Mouse (Mus musculus): ENCODE measurements at regions not wholly inside any gene's neighbourhood (a gene's known extent, or its start where the extent isn't known, plus 50 kb on each side); places are given as distances from the start of the nearest gene placed in this dataset.

DNA sequence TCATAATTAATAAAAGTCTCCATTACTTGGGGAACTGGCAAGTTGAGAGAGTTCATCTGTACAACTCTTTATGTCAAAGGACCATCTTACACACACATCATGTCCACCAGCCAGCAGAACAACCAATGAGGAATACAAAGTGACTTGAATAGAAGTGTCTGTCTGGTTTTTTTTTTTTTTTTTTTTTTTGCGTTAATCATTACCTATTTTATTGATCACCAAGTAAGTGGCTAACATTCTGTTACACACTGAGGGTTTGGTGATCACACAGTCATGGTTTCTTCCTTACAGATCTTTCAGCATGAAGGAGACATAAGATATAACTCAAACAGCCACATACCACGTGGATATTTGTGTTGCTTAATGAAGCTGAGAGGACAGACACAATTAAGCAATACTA, 147.6 kb upstream of the Adamts3 start:
- DNase-seq (ENCODE audit: low spot score in 2 of 2), result no peak

DNA sequence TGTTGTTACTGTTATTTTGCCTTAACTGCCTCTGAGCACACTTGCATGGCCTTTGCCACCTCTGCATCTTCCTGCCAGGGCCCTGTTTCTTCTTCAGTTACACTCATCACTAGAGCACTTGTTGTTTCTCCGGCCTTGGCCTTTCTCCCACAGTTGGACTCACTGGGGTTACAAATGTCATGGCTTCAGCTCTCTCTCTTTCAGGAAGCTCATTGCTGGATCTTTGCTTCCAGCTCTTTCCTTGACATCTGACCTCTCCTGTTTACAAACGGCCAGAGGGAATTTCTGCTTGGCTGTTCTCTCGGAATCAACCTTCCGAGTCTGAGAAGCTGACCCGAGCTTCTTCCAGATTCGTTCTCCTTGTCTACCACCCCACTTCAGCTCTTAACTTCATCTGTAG, 146.6 kb upstream of the Adamts3 start:
- no peak for DNase-seq (ENCODE audit: low spot score in 2 of 2)

GRCm38 (mm10) chr5:90026835-90027753, 144.0 kb upstream of the Adamts3 start:
- peak in 1 of 2 experiments; percentile 5 for DNase-seq (ENCODE audit: low spot score in 2 of 2)

DNA sequence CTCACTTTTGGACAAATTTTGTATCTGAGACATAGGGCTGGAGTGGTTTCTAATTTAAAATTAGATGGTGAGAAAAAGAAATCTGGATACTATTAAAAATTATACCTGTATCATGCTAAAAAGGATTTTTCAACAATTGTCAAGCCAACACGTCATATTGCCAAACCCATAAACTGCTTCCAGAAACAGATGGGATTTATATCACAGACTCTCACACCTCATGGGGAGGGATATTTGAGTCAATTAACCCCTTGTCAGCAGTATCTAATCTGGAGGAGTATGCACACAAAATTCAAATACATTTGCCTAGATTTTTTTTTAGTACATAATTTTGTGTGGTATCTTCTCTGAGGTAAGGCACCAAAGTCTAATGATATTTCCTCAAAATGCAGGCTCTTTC, 138.3 kb upstream of the Adamts3 start:
- no peak for DNase-seq (ENCODE audit: low spot score in 2 of 2)

DNA sequence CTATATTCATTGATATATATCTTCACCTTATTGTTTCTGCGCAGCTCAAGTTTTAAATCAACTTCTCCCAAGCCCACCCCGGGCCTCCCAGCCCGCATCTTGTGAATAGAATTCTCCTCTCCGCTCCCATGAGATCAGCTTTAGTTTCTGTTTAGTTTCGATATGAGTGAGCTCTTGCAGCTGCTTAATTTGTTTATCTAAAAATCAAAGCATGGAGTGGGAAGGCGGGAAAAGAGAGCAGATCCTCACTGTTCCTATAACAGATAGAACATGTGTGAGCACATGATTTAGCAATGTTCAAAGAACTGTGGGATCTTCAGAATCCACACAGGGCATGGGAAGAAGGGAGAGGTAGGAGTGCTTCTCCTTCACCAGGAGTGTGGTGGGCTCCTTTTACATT, 117.6 kb upstream of the Adamts3 start:
- no peak for DNase-seq (ENCODE audit: low spot score in 2 of 2)

- no peak for DNase-seq (ENCODE audit: low spot score in 2 of 2)
Measured at GRCm38 (mm10) chr5:89991568-89991967, 108.4 kb upstream of the Adamts3 start.

- DNase-seq (ENCODE audit: low spot score in 2 of 2), result no peak
Measured at GRCm38 (mm10) chr5:89981627-89982026, 98.5 kb upstream of the Adamts3 start.

- DNase-seq (ENCODE audit: low spot score in 2 of 2), result no peak
Measured at GRCm38 (mm10) chr5:89980204-89980603, 97.1 kb upstream of the Adamts3 start.

DNA sequence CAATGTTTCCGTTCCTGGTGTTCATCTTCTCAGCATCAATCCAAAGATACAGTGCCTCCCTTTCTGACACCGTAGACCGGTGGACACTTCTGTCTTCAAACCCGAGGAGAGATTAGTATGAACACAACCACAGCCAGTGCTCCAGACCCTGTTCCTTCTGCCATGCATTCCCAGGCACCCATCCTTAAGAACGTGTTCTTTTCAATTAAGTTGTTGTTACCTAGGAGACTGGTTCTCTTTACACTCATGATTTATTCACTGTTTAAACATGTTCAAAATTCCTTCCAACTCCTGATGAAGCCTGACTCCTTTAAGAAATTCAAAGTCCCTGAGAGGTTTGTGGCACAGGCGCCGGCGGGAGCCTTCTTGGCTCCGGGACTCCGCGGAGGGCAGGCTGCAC, 69.5 kb upstream of the Adamts3 start:
- no peak for DNase-seq (ENCODE audit: low spot score in 2 of 2)

DNA sequence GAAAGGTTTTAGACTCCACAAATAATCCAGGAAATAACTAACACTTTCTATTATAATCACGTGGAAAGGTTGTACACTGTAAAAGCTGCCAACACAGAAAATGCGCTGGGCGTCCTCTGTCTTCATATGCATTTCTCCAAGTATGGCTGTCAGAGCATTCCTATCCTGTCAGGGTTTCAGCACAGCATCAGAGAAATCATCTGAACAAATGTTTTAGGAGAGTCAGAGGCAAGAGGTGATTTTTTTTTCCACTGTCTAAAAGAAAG, 62.5 kb upstream of the Adamts3 start:
- DNase-seq (ENCODE audit: low spot score in 2 of 2), result no peak

DNA sequence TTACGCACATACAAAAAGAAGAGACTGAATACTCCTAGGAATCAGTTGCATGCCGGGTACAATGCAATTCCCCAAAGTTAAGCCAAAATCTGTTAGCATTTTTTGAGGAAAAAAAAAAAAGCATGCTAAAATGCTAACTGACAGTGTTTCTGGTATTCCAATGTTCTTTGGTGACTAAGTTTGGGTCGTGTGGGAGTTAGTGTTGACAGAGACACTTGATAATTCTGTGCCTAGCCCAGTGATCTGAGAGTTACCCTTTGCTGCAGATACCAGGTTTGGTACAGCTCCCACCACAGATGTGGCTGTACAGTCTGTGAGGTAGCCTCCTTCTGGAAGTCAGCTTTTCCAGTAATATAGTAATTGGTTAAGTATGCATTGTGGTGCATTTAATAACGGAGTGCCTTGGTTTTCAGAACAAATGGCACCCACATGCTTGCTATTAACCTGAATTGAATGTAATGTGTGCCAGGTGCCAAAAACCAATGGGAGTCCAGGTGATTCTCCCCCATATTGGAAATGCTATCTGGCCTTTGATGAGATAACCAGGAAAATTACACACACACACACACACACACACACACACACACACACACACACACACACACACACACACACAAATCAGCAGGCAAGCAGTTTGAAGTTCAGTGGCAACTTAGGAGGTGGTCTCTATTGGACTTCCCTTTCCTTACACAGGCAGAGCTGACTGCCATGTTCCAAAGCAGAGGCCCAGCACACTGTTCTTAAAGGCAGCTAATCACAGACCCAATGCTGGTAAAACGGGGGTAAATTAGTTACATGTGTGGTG, 61.9 kb upstream of the Adamts3 start:
- no peak for DNase-seq (ENCODE audit: low spot score in 2 of 2)

- DNase-seq (ENCODE audit: low spot score in 2 of 2), result no peak
Measured at GRCm38 (mm10) chr5:89943276-89944127, 60.4 kb upstream of the Adamts3 start.

GRCm38 (mm10) chr5:89942244-89942643, 59.1 kb upstream of the Adamts3 start:
- DNase-seq (ENCODE audit: low spot score in 2 of 2), result no peak

- no peak for DNase-seq (ENCODE audit: low spot score in 2 of 2)
Measured at GRCm38 (mm10) chr5:89932999-89933398, 49.9 kb upstream of the Adamts3 start.
